Mouse (Mus musculus): Measurements from ENCODE around the gene Spsb2.
"Not testable (repeated sequence)": the region's sequence is repeated elsewhere in the genome, so short reads cannot be mapped to it uniquely, and the experiment has no call there.

The Spsb2 gene

GRCm38 (mm10) chr6:124808358-124809012 lies at the start of gene Spsb2:
Spsb2 (plus strand) TSS chr6:124808661.
- no peak for DNase-seq (ENCODE audit: low read depth)

GRCm38 (mm10) chr6:124758849-124759232 lies 49.6 kb upstream of the Spsb2 start:
- DNase-seq (ENCODE audit: low read depth): no peak

- DNase-seq (ENCODE audit: low read depth): peak; percentile 73
Measured at GRCm38 (mm10) chr6:124759259-124759658, 49.2 kb upstream of the Spsb2 start.

GRCm38 (mm10) chr6:124765951-124766350 lies 42.5 kb upstream of the Spsb2 start:
- no peak for DNase-seq (ENCODE audit: low read depth)

- no peak for DNase-seq (ENCODE audit: low read depth)
Measured at GRCm38 (mm10) chr6:124767536-124767919, 40.9 kb upstream of the Spsb2 start.

GRCm38 (mm10) chr6:124767920-124768703 lies 40.3 kb upstream of the Spsb2 start:
- no peak for DNase-seq (ENCODE audit: low read depth)

- no peak for DNase-seq (ENCODE audit: low read depth)
Measured at GRCm38 (mm10) chr6:124768704-124769044, 39.8 kb upstream of the Spsb2 start.

GRCm38 (mm10) chr6:124769101-124769765 lies 39.2 kb upstream of the Spsb2 start, which contains the start of gene Eno2:
Eno2 (minus strand) TSS chr6:124769673.
- DNase-seq (ENCODE audit: low read depth): no peak

- DNase-seq (ENCODE audit: low read depth): no peak
Measured at GRCm38 (mm10) chr6:124770013-124770412, 38.4 kb upstream of the Spsb2 start.

GRCm38 (mm10) chr6:124770511-124770910 lies 38.0 kb upstream of the Spsb2 start:
- DNase-seq (ENCODE audit: low read depth): no peak

- DNase-seq (ENCODE audit: low read depth): no peak
Measured at GRCm38 (mm10) chr6:124779222-124779983, 29.1 kb upstream of the Spsb2 start, which contains the start of gene Lrrc23. Lrrc23 (minus strand) TSS chr6:124779727.

GRCm38 (mm10) chr6:124779984-124780416 lies 28.5 kb upstream of the Spsb2 start:
- DNase-seq (ENCODE audit: low read depth): no peak

- no peak for DNase-seq (ENCODE audit: low read depth)
Measured at GRCm38 (mm10) chr6:124780917-124781316, 27.5 kb upstream of the Spsb2 start.

GRCm38 (mm10) chr6:124782436-124782835 lies 26.0 kb upstream of the Spsb2 start:
- DNase-seq (ENCODE audit: low read depth): no peak

GRCm38 (mm10) chr6:124786756-124787420 lies 21.6 kb upstream of the Spsb2 start:
- no peak for DNase-seq (ENCODE audit: low read depth)

GRCm38 (mm10) chr6:124787722-124788121 lies 20.7 kb upstream of the Spsb2 start:
- no peak for DNase-seq (ENCODE audit: low read depth)

GRCm38 (mm10) chr6:124789519-124789918 lies 18.9 kb upstream of the Spsb2 start:
- no peak for DNase-seq (ENCODE audit: low read depth)

- no peak for DNase-seq (ENCODE audit: low read depth)
Measured at GRCm38 (mm10) chr6:124790121-124790520, 18.3 kb upstream of the Spsb2 start.

GRCm38 (mm10) chr6:124791911-124792310 lies 16.6 kb upstream of the Spsb2 start:
- no peak for DNase-seq (ENCODE audit: low read depth)

GRCm38 (mm10) chr6:124795781-124796180 lies 12.7 kb upstream of the Spsb2 start:
- DNase-seq (ENCODE audit: low read depth): no peak

- DNase-seq (ENCODE audit: low read depth): no peak
Measured at GRCm38 (mm10) chr6:124796200-124796599, 12.3 kb upstream of the Spsb2 start.

- DNase-seq (ENCODE audit: low read depth): not testable (repeated sequence)
Measured at GRCm38 (mm10) chr6:124802400-124802799, 6.1 kb upstream of the Spsb2 start.

Data from c-Kit-positive CD71-positive TER-119-negative erythroid progenitor cells, embryonic 14.5 days (primary cell).